Mouse (Mus musculus): Measurements from ENCODE around the gene Gm10772. TPM values are rescaled to one million over a fixed set of nuclear protein-coding genes. Genes with fewer than 3 reads are reported as not detected.
"Not testable (repeated sequence)": the region's sequence is repeated elsewhere in the genome, so short reads cannot be mapped to it uniquely, and the experiment has no call there.

The Gm10772 gene
- polyA plus RNA-seq (2015; fragmentation: Nextera tagmentation; extraction: Ambion mirVana) = not detected in 2 replicates

- not testable (repeated sequence) for H3K9ac ChIP-seq; H3K9me3 ChIP-seq (replicated peaks); H3K4me2 ChIP-seq; H3K4me1 ChIP-seq; H3K4me3 ChIP-seq (replicated peaks); H3K36me3 ChIP-seq; H3K27ac ChIP-seq; ATAC-seq (replicated peaks; ENCODE audit: low FRiP score); H3K27me3 ChIP-seq
- WGBS = 86% methylated on average over 2 of the region's 3 CpGs
Measured at GRCm38 (mm10) chr13:66227473-66227872, at the start of gene Gm10772. TSS of gene Gm10772 (minus strand) at chr13:66227573.

GRCm38 (mm10) chr13:66263914-66264313 is 36.5 kb upstream of the Gm10772 start:
- WGBS = no CpG with 5 or more reads among the region's 1 CpGs
- H3K9ac ChIP-seq; H3K9me3 ChIP-seq (replicated peaks); H3K4me1 ChIP-seq; H3K27ac ChIP-seq; H3K27me3 ChIP-seq; H3K4me3 ChIP-seq (replicated peaks); H3K4me2 ChIP-seq; ATAC-seq (replicated peaks; ENCODE audit: low FRiP score); H3K36me3 ChIP-seq: not testable (repeated sequence)

- H3K4me3 ChIP-seq (replicated peaks); H3K36me3 ChIP-seq; H3K27ac ChIP-seq; ATAC-seq (replicated peaks; ENCODE audit: low FRiP score); H3K4me2 ChIP-seq; H3K9ac ChIP-seq; H3K9me3 ChIP-seq (replicated peaks); H3K27me3 ChIP-seq; H3K4me1 ChIP-seq: not testable (repeated sequence)
- WGBS = 100% methylated on average over 2 of the region's 7 CpGs
Measured at GRCm38 (mm10) chr13:66263141-66263540, 35.8 kb upstream of the Gm10772 start.

GRCm38 (mm10) chr13:66214349-66214748 is 13.0 kb downstream of the Gm10772 start:
- Histone ChIP-seq H3K9me3 (replicated peaks) (no peaks in the 10 kb centered on the region), H3K4me2 (no peak overlapping the region), H3K4me1 (no peaks in the 10 kb centered on the region), H3K27me3 (no peaks in the 10 kb centered on the region), H3K9ac (no peak overlapping the region), H3K4me3 (replicated peaks) (no peak overlapping the region), H3K27ac (no peak overlapping the region), H3K36me3 (no peaks in the 10 kb centered on the region)
- no CpG with 5 or more reads among the region's 11 CpGs for WGBS
- ATAC-seq (replicated peaks; ENCODE audit: low FRiP score) = no peak

GRCm38 (mm10) chr13:66213811-66214210 is 13.6 kb downstream of the Gm10772 start:
- H3K27me3 ChIP-seq; H3K4me2 ChIP-seq; H3K9me3 ChIP-seq (replicated peaks); ATAC-seq (replicated peaks; ENCODE audit: low FRiP score); H3K4me1 ChIP-seq; H3K9ac ChIP-seq; H3K4me3 ChIP-seq (replicated peaks); H3K36me3 ChIP-seq; H3K27ac ChIP-seq: not testable (repeated sequence)
- no CpG with 5 or more reads among the region's 1 CpGs for WGBS

- not testable (repeated sequence) for ATAC-seq (replicated peaks; ENCODE audit: low FRiP score); H3K27ac ChIP-seq; H3K9me3 ChIP-seq (replicated peaks); H3K4me2 ChIP-seq; H3K4me3 ChIP-seq (replicated peaks); H3K36me3 ChIP-seq; H3K4me1 ChIP-seq; H3K9ac ChIP-seq; H3K27me3 ChIP-seq
- WGBS = 81% methylated on average over 6 of the region's 12 CpGs
Measured at GRCm38 (mm10) chr13:66179172-66179571, 48.2 kb downstream of the Gm10772 start.

Other genes with a start within 250 kb of the Gm10772 start
- gene Gm10324, start 108.0 kb downstream of the Gm10772 start, polyA plus RNA-seq (2015; fragmentation: Nextera tagmentation; extraction: Ambion mirVana) = not detected in 2 replicates
- gene 2410141K09Rik, start 213.5 kb upstream of the Gm10772 start, polyA plus RNA-seq (2015; fragmentation: Nextera tagmentation; extraction: Ambion mirVana) = not detected in 2 replicates

Data from kidney, embryonic 15.5 days (tissue).